Comparison of ENCODE assay signal across 28 mouse cellular contexts in the genomic region with DNA sequence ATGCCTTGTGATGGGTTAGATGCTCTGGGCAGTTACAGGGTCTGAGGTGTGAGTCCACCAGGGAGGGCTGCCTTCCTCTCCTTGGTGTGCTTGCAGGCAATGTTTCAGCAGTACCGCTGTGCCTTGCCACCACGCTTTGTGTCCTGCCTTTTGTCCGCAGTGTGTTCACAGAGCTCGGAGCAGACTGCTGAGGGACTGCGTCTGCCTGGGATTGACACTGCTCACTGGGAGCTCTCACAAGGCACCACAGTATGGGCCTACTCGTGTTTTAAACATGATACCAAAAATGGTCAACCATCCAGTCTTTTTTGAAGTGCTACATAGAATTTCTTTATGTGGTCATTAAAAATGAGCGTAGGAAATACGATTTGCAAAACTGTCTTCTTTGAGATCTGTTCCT. TPM values are rescaled to one million over a fixed set of nuclear protein-coding genes. Genes with fewer than 3 reads are reported as not detected.
DNase-seq lines count a peak whose midpoint lies in the region; ATAC-seq and TF ChIP-seq lines count a peak whose summit lies in the region.
"Had no signal": no experiment of that assay in that cellular context is flagged by ENCODE, and none has a peak within 500 bp of the region (broad histone marks: within the 10 kb centered on the region; RNA-seq: fewer than 3 reads in every experiment).

No protein-coding gene starts in this region.

- H3K4me3 ChIP-seq in forebrain, postnatal 0 days (ENCODE audit: low read depth, low read length) = no peak overlapping the region
- H3K4me3 ChIP-seq in forebrain, embryonic 11.5 days (ENCODE audit: low read depth, low read length) = no peak overlapping the region
- no peak overlapping the region for H3K4me3 ChIP-seq in heart, embryonic 11.5 days (ENCODE audit: low read depth, low read length)
- H3K4me3 ChIP-seq in intestine, embryonic 14.5 days (ENCODE audit: low read depth, low read length) = no peak overlapping the region
- H3K4me3 ChIP-seq in intestine, embryonic 16.5 days (ENCODE audit: low read length) = no peak overlapping the region
- H3K4me3 ChIP-seq: embryonic facial prominence, embryonic 10.5 days; embryonic facial prominence, embryonic 12.5 days; forebrain, embryonic 12.5 days had no signal

- no peak for DNase-seq in forebrain, postnatal 0 days
- no peak for DNase-seq in forebrain, embryonic 11.5 days (ENCODE audit: low spot score)
- DNase-seq in heart, adult 11 months = peak; percentile 28
- peak; percentile 27 for DNase-seq in intestine, embryonic 14.5 days (ENCODE audit: low spot score)
- DNase-seq: adrenal gland, adult 8-10 months; adrenal gland, postnatal 14 days; adrenal gland, postnatal 36 days; B cell, adult 2 months; cerebellum, adult 11-12 months; cerebellum, adult 2 months; cerebellum, adult 9-10 months; cerebellum, postnatal 10 days; cerebellum, postnatal 25 days had no signal

- no peak overlapping the region for H3K4me2 ChIP-seq in forebrain, postnatal 0 days (ENCODE audit: low read depth)
- no peak overlapping the region for H3K4me2 ChIP-seq in forebrain, embryonic 11.5 days (ENCODE audit: low read depth, low read length, severe bottlenecking)
- no peak overlapping the region for H3K4me2 ChIP-seq in heart, embryonic 11.5 days
- no peak overlapping the region for H3K4me2 ChIP-seq in intestine, embryonic 14.5 days (ENCODE audit: low read length)
- H3K4me2 ChIP-seq in intestine, embryonic 16.5 days (ENCODE audit: low read depth, low read length) = no peak overlapping the region
- H3K4me2 ChIP-seq: embryonic facial prominence, embryonic 12.5 days; forebrain, embryonic 12.5 days had no signal

- no peaks in the 10 kb centered on the region for H3K27me3 ChIP-seq in forebrain, postnatal 0 days (ENCODE audit: insufficient read depth, low read length)
- no peaks in the 10 kb centered on the region for H3K27me3 ChIP-seq in forebrain, embryonic 11.5 days (ENCODE audit: control insufficient read depth, insufficient read depth, low read length)
- H3K27me3 ChIP-seq in heart, embryonic 11.5 days (ENCODE audit: control insufficient read depth, insufficient read depth, low read length) = no peaks in the 10 kb centered on the region
- no peaks in the 10 kb centered on the region for H3K27me3 ChIP-seq in intestine, embryonic 14.5 days (replicated peaks; ENCODE audit: control insufficient read depth, insufficient read depth, low read length)
- no peaks in the 10 kb centered on the region for H3K27me3 ChIP-seq in intestine, embryonic 16.5 days (replicated peaks; ENCODE audit: control insufficient read depth, insufficient read depth, low read length)
- H3K27me3 ChIP-seq: CH12.LX; embryonic facial prominence, embryonic 12.5 days; forebrain, embryonic 12.5 days; Patski had no signal

- no peak overlapping the region for H3K27ac ChIP-seq in forebrain, postnatal 0 days (ENCODE audit: low read depth, low read length)
- no peak overlapping the region for H3K27ac ChIP-seq in forebrain, embryonic 11.5 days (ENCODE audit: low read depth, low read length)
- H3K27ac ChIP-seq in heart, embryonic 11.5 days (ENCODE audit: low read depth, low read length) = no peak overlapping the region
- no peak overlapping the region for H3K27ac ChIP-seq in intestine, embryonic 14.5 days (ENCODE audit: low read depth)
- H3K27ac ChIP-seq in intestine, embryonic 16.5 days (ENCODE audit: low read length) = no peak overlapping the region
- H3K27ac ChIP-seq: embryonic facial prominence, embryonic 10.5 days; embryonic facial prominence, embryonic 12.5 days; forebrain, embryonic 12.5 days had no signal

- H3K4me1 ChIP-seq in forebrain, postnatal 0 days (ENCODE audit: insufficient read depth) = no peaks in the 10 kb centered on the region
- no peaks in the 10 kb centered on the region for H3K4me1 ChIP-seq in forebrain, embryonic 11.5 days (replicated peaks; ENCODE audit: control insufficient read depth, insufficient read depth, low read length)
- no peaks in the 10 kb centered on the region; the same call in 1 of the 2 replicates for H3K4me1 ChIP-seq in heart, embryonic 11.5 days (ENCODE audit: control insufficient read depth, insufficient read depth, low read length)
- H3K4me1 ChIP-seq in intestine, embryonic 14.5 days (replicated peaks; ENCODE audit: control insufficient read depth, insufficient read depth, low read length) = no peaks in the 10 kb centered on the region
- H3K4me1 ChIP-seq in intestine, embryonic 16.5 days (ENCODE audit: control insufficient read depth, insufficient read depth, low read length) = no peaks in the 10 kb centered on the region
- H3K4me1 ChIP-seq: embryonic facial prominence, embryonic 10.5 days; embryonic facial prominence, embryonic 12.5 days; forebrain, embryonic 12.5 days had no signal

- 73% methylated on average over 8 of the region's 8 CpGs for WGBS in forebrain, postnatal 0 days
- WGBS in forebrain, embryonic 11.5 days = 89% methylated on average over 8 of the region's 8 CpGs
- WGBS in heart, embryonic 11.5 days (ENCODE audit: insufficient replicate concordance) = 93% methylated on average over 8 of the region's 8 CpGs
- 89% methylated on average over 8 of the region's 8 CpGs for WGBS in intestine, embryonic 14.5 days
- 90% methylated on average over 8 of the region's 8 CpGs for WGBS in intestine, embryonic 16.5 days

- no peaks in the 10 kb centered on the region for H3K36me3 ChIP-seq in forebrain, postnatal 0 days (ENCODE audit: insufficient read depth)
- no peaks in the 10 kb centered on the region for H3K36me3 ChIP-seq in forebrain, embryonic 11.5 days (ENCODE audit: control insufficient read depth, insufficient read depth, low read length)
- peaks cover 3% of the 10 kb centered on the region for H3K36me3 ChIP-seq in heart, embryonic 11.5 days (ENCODE audit: control insufficient read depth, insufficient read depth, low read length)
- H3K36me3 ChIP-seq in intestine, embryonic 14.5 days (ENCODE audit: control insufficient read depth, insufficient read depth, low read length) = peaks cover 14% of the 10 kb centered on the region
- no peaks in the 10 kb centered on the region for H3K36me3 ChIP-seq in intestine, embryonic 16.5 days (ENCODE audit: control insufficient read depth, insufficient read depth, low read length)
- H3K36me3 ChIP-seq: forebrain, embryonic 12.5 days; G1E had no signal

- no peak for TF ChIP-seq CTCF in forebrain, postnatal 0 days (IDR thresholded peaks at IDR 0.05; ENCODE audit: low read depth)

- ATAC-seq in forebrain, postnatal 0 days = peak; percentile 53; the same call in 1 of the 2 replicates
- no peak for ATAC-seq in forebrain, embryonic 11.5 days (replicated peaks; ENCODE audit: low FRiP score)
- no peak for ATAC-seq in heart, embryonic 11.5 days (replicated peaks; ENCODE audit: insufficient number of reproducible peaks, low FRiP score, low TSS enrichment)
- no peak for ATAC-seq in intestine, embryonic 14.5 days (replicated peaks; ENCODE audit: low FRiP score, low TSS enrichment, low read depth)
- ATAC-seq in intestine, embryonic 16.5 days = no peak
- ATAC-seq: activated CD4-positive, CD25-positive, alpha-beta regulatory T cell, adult 4 months; CD4-positive, CD25-positive, alpha-beta regulatory T cell, adult 4 months; forebrain, embryonic 14.5 days; forebrain, embryonic 16.5 days; Patski had no signal

- no peaks in the 10 kb centered on the region for H3K9me3 ChIP-seq in forebrain, postnatal 0 days (ENCODE audit: low read length)
- H3K9me3 ChIP-seq in forebrain, embryonic 11.5 days (ENCODE audit: control insufficient read depth, low read length) = no peaks in the 10 kb centered on the region
- no peaks in the 10 kb centered on the region for H3K9me3 ChIP-seq in heart, embryonic 11.5 days (replicated peaks; ENCODE audit: control insufficient read depth, low read length)
- no peaks in the 10 kb centered on the region for H3K9me3 ChIP-seq in intestine, embryonic 14.5 days (ENCODE audit: control insufficient read depth, low read length)
- no peaks in the 10 kb centered on the region for H3K9me3 ChIP-seq in intestine, embryonic 16.5 days (ENCODE audit: control insufficient read depth, low read length)
- H3K9me3 ChIP-seq: embryonic facial prominence, embryonic 10.5 days; embryonic facial prominence, embryonic 12.5 days; forebrain, embryonic 12.5 days; G1E had no signal

- H3K9ac ChIP-seq in forebrain, postnatal 0 days = no peak overlapping the region
- H3K9ac ChIP-seq in forebrain, embryonic 11.5 days (ENCODE audit: low read length) = no peak overlapping the region
- no peak overlapping the region for H3K9ac ChIP-seq in heart, embryonic 11.5 days (ENCODE audit: low read depth, low read length)
- H3K9ac ChIP-seq in intestine, embryonic 14.5 days (ENCODE audit: low read length) = no peak overlapping the region
- no peak overlapping the region for H3K9ac ChIP-seq in intestine, embryonic 16.5 days (ENCODE audit: low read depth, low read length)
- H3K9ac ChIP-seq: embryonic facial prominence, embryonic 12.5 days; forebrain, embryonic 12.5 days had no signal

RNA-seq across cellular contexts. Expression of a gene that starts 12.3 kb away (rescaled TPM):
- total RNA-seq in forebrain, postnatal 0 days (2014; rRNA removed) = not detected in 2 replicates
- not detected in 2 replicates for polyA plus RNA-seq in forebrain, postnatal 0 days (2015; fragmentation: Nextera tagmentation; extraction: Ambion mirVana)
- polyA plus RNA-seq in forebrain, embryonic 11.5 days (2014; fragmentation: Nextera tagmentation; extraction: Ambion mirVana) = not detected in 2 replicates
- not detected in 2 replicates for polyA plus RNA-seq in heart, embryonic 11.5 days (2014; fragmentation: Nextera tagmentation; extraction: Ambion mirVana)
- not detected in 2 replicates for polyA plus RNA-seq in intestine, embryonic 14.5 days (2014; fragmentation: Nextera tagmentation; extraction: Ambion mirVana)
- polyA plus RNA-seq in intestine, embryonic 16.5 days (2015; fragmentation: Nextera tagmentation; extraction: Ambion mirVana) = 22.0 and 35.6 TPM in 2 replicates
- total RNA-seq: adrenal gland, adult 18-20 months; adrenal gland, adult 8-10 months; adrenal gland, postnatal 36 days; CH12.LX had no signal
- polyA plus RNA-seq: activated CD4-positive, CD25-positive, alpha-beta regulatory T cell, adult 4 months; CD4-positive, CD25-positive, alpha-beta regulatory T cell, adult 4 months; cerebellum, adult 2 months; cortical plate, adult 2 months; embryonic facial prominence, embryonic 10.5 days; embryonic facial prominence, embryonic 12.5 days; embryonic facial prominence, embryonic 14.5 days; forebrain, embryonic 12.5 days; forebrain, embryonic 14.5 days; forebrain, embryonic 16.5 days; G1E; Patski had no signal

Comparison
In these comparisons a context has a peak if more than half of its experiments do, and no peak if none do; other contexts are left out.
1. RNA of a gene that starts 12.3 kb away (polyA plus RNA-seq): 22.0 to 35.6 TPM in intestine, embryonic 16.5 days; not detected in intestine, embryonic 14.5 days, not detected in forebrain, postnatal 0 days, not detected in forebrain, embryonic 11.5 days and not detected in heart, embryonic 11.5 days; every median in the first group is over 10 times any median in the second.
2. DNase-seq: peak in heart, adult 11 months (single experiment) and intestine, embryonic 14.5 days (single experiment); none in forebrain, postnatal 0 days (single experiment) and forebrain, embryonic 11.5 days (single experiment).